In the genomic region with DNA sequence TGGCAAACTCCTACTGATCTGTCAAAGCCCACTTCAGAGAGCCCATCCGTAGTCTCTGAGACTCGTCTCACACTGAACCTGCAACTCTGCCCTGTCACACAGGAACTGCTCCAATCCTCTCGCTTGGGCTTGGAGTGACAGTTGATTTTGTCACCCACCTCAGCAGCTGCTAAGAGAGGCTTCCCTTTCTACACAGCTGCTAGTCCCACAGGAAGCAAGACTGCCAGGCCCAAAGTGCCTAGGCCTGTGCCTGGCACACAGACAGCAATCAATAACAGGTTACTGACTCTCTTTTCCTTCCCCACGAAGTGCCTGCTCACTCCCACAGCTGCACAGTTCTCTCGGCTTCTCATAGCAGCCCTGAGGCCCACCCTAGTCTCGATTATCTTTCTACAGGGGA, we compare ENCODE assay signal across 12 mouse cellular contexts. TPM values are rescaled to one million over a fixed set of nuclear protein-coding genes. Genes with fewer than 3 reads are reported as not detected.
A peak's percentile ranks its signal among the peaks of the same experiment; 100 is the strongest.
DNase-seq lines count a peak whose midpoint lies in the region; ATAC-seq and TF ChIP-seq lines count a peak whose summit lies in the region.
"Had no signal": no experiment of that assay in that cellular context is flagged by ENCODE, and none has a peak within 500 bp of the region (broad histone marks: within the 10 kb centered on the region; RNA-seq: fewer than 3 reads in every experiment).

No protein-coding gene starts in this region.

- no peak for ATAC-seq in kidney, embryonic 14.5 days (ENCODE audit: low FRiP score, low TSS enrichment)
- ATAC-seq in embryonic facial prominence, embryonic 15.5 days (ENCODE audit: insufficient number of reproducible peaks, low FRiP score, low TSS enrichment, low read depth): no peak
- no peak for ATAC-seq in limb, embryonic 13.5 days (ENCODE audit: low FRiP score, low read depth)
- ATAC-seq: Patski had no signal

- no peak for DNase-seq in kidney, postnatal 25 days
- DNase-seq in right cerebral cortex, adult 18-20 months: no peak
- no peak for DNase-seq in left cerebral cortex, postnatal 14 days (ENCODE audit: low spot score in 2 of 2)
- DNase-seq in urinary bladder, adult 2 months (ENCODE audit: low spot score): no peak
- DNase-seq: kidney, postnatal 36 days had no signal

- peak overlapping the region; percentile 64; the same call in 1 of the 2 replicates for H3K4me2 ChIP-seq in kidney, embryonic 14.5 days (replicated peaks; ENCODE audit: low read depth, low read length)
- peak overlapping the region; percentile 76 for H3K4me2 ChIP-seq in embryonic facial prominence, embryonic 15.5 days (replicated peaks)
- H3K4me2 ChIP-seq in limb, embryonic 13.5 days (replicated peaks): peak overlapping the region; percentile 79

- TF ChIP-seq POLR2A in small intestine, adult 2 months (IDR thresholded peaks at IDR 0.05; ENCODE audit: low read depth, low read length): no peak

- peaks cover 26% of the 10 kb centered on the region for H3K4me1 ChIP-seq in kidney, embryonic 14.5 days (ENCODE audit: control insufficient read depth, insufficient read depth, low read length)
- peaks cover 61% of the 10 kb centered on the region for H3K4me1 ChIP-seq in embryonic facial prominence, embryonic 15.5 days
- H3K4me1 ChIP-seq in limb, embryonic 13.5 days: peaks cover 30% of the 10 kb centered on the region
- H3K4me1 ChIP-seq in small intestine, adult 2 months (ENCODE audit: control insufficient read depth, insufficient read depth, insufficient read length, low read length): peaks cover 27% of the 10 kb centered on the region

- no peak overlapping the region for H3K4me3 ChIP-seq in kidney, embryonic 14.5 days (ENCODE audit: low read length)
- H3K4me3 ChIP-seq in embryonic facial prominence, embryonic 15.5 days (replicated peaks): peak overlapping the region; percentile 74
- H3K4me3 ChIP-seq in limb, embryonic 13.5 days: peak overlapping the region; percentile 87
- 0 out of 2 replicates have a peak overlapping the region, but pooled peaks have one; percentile 97 for H3K4me3 ChIP-seq in small intestine, adult 2 months (ENCODE audit: low read depth, low read length)

- no peak for TF ChIP-seq CTCF in small intestine, adult 2 months (IDR thresholded peaks at IDR 0.05; ENCODE audit: extremely low read depth, insufficient read length, insufficient replicate concordance, low read depth, low read length)

- intact Hi-C loops in left cerebral cortex, postnatal 14 days (cut with DNase I): no loop called here

- no peaks in the 10 kb centered on the region for H3K27me3 ChIP-seq in kidney, embryonic 14.5 days (ENCODE audit: control insufficient read depth, insufficient read depth, low read length)
- no peaks in the 10 kb centered on the region for H3K27me3 ChIP-seq in embryonic facial prominence, embryonic 15.5 days
- no peaks in the 10 kb centered on the region for H3K27me3 ChIP-seq in limb, embryonic 13.5 days
- 0 out of 2 replicates have a peak, but pooled peaks cover 4% of the 10 kb centered on the region for H3K27me3 ChIP-seq in small intestine, adult 2 months (ENCODE audit: control insufficient read depth, insufficient read depth, low read length)
- H3K27me3 ChIP-seq: heart, embryonic 12.5 days; Patski had no signal

- no peaks in the 10 kb centered on the region for H3K9me3 ChIP-seq in kidney, embryonic 14.5 days (ENCODE audit: control insufficient read depth, low read length)
- H3K9me3 ChIP-seq in embryonic facial prominence, embryonic 15.5 days (replicated peaks): no peaks in the 10 kb centered on the region
- H3K9me3 ChIP-seq in limb, embryonic 13.5 days: no peaks in the 10 kb centered on the region
- H3K9me3 ChIP-seq: heart, embryonic 12.5 days; liver, embryonic 15.5 days had no signal

- no peak overlapping the region for H3K27ac ChIP-seq in kidney, embryonic 14.5 days (ENCODE audit: low read depth, low read length)
- H3K27ac ChIP-seq in embryonic facial prominence, embryonic 15.5 days (replicated peaks): no peak overlapping the region
- 0 out of 2 replicates have a peak overlapping the region, but pooled peaks have one; percentile 93 for H3K27ac ChIP-seq in limb, embryonic 13.5 days
- no peak overlapping the region for H3K27ac ChIP-seq in small intestine, adult 2 months (ENCODE audit: insufficient read depth, low read depth, low read length)
- H3K27ac ChIP-seq: liver, embryonic 15.5 days had no signal

- peak overlapping the region; percentile 98; the same call in 1 of the 2 replicates for H3K9ac ChIP-seq in kidney, embryonic 14.5 days (ENCODE audit: low read depth, low read length)
- H3K9ac ChIP-seq in embryonic facial prominence, embryonic 15.5 days: no peak overlapping the region
- H3K9ac ChIP-seq in limb, embryonic 13.5 days: peak overlapping the region; percentile 95
- H3K9ac ChIP-seq: heart, embryonic 12.5 days; liver, embryonic 15.5 days had no signal

- WGBS in kidney, embryonic 14.5 days: 56% methylated on average over 6 of the region's 6 CpGs
- WGBS in embryonic facial prominence, embryonic 15.5 days: 51% methylated on average over 6 of the region's 6 CpGs
- 75% methylated on average over 6 of the region's 6 CpGs for WGBS in limb, embryonic 13.5 days
- WGBS in small intestine, adult 2 months: 54% methylated on average over 6 of the region's 6 CpGs

- peaks cover 11% of the 10 kb centered on the region for H3K36me3 ChIP-seq in kidney, embryonic 14.5 days (ENCODE audit: control insufficient read depth, insufficient read depth, low read length)
- peaks cover 7% of the 10 kb centered on the region; the same call in 1 of the 2 replicates for H3K36me3 ChIP-seq in embryonic facial prominence, embryonic 15.5 days
- H3K36me3 ChIP-seq in limb, embryonic 13.5 days: peaks cover 27% of the 10 kb centered on the region
- peaks cover 16% of the 10 kb centered on the region for H3K36me3 ChIP-seq in small intestine, adult 2 months (ENCODE audit: control insufficient read depth, insufficient read depth, low read length)
- H3K36me3 ChIP-seq: liver, embryonic 15.5 days had no signal

RNA-seq across cellular contexts. Expression of a gene that starts 2.7 kb away (rescaled TPM):
- 53.3 and 68.1 TPM in 2 replicates for polyA plus RNA-seq in kidney, embryonic 14.5 days (2014; fragmentation: Nextera tagmentation; extraction: Ambion mirVana)
- polyA plus RNA-seq in embryonic facial prominence, embryonic 15.5 days (2015; fragmentation: Nextera tagmentation; extraction: Ambion mirVana): 89.3 and 90.7 TPM in 2 replicates
- polyA plus RNA-seq in limb, embryonic 13.5 days (2015; fragmentation: Nextera tagmentation; extraction: Ambion mirVana): 51.1 and 58.1 TPM in 2 replicates
- 133 and 257 TPM in 2 replicates for polyA plus RNA-seq in small intestine, adult 2 months (2012; rRNA removed)
- total RNA-seq in left cerebral cortex, postnatal 14 days (2021): 100 to 1,000 TPM; 168 to 174 TPM
- 67.7 and 98.4 TPM in 2 replicates for polyA plus RNA-seq in urinary bladder, adult 2 months (2012; rRNA removed)
